Mouse (Mus musculus) layer of hippocampus, adult 6 months (tissue): ENCODE measurements around the gene Krtap9-1. TPM values are rescaled to one million over a fixed set of nuclear protein-coding genes. Genes with fewer than 3 reads are reported as not detected.

Experiments used
- long read RNA-seq, 2 experiments: library from polyadenylated mRNA; unstranded; transcript quantifications; one replicate each; pipeline ENCODE4 v2.0.0; 2019 to 2020
- polyA plus RNA-seq: library from polyadenylated mRNA; unstranded; fragments of <200 nt; fragmentation: Nextera tagmentation; gene quantifications from 2 replicates; pipeline ENCODE4 v1.2.3, GENCODE M21; 2021

Gene Krtap9-1
- not detected in 2 replicates for polyA plus RNA-seq
- long read RNA-seq, experiment 1: 0 reads
- long read RNA-seq, experiment 2: 0 reads

GRCm38 (mm10) chr11:99873089-99873488 lies at the start of gene Krtap9-1:
Krtap9-1 (plus strand) TSS chr11:99873389.

GRCm38 (mm10) chr11:99837966-99838365 lies 35.2 kb upstream of the Krtap9-1 start, which contains the start of gene 2300003K06Rik:
2300003K06Rik (minus strand) TSS chr11:99838066.

GRCm38 (mm10) chr11:99851508-99851907 lies 21.7 kb upstream of the Krtap9-1 start, which contains the start of gene Krtap4-16:
Krtap4-16 (minus strand) TSS chr11:99851608.

GRCm38 (mm10) chr11:99857617-99858016 lies 15.6 kb upstream of the Krtap9-1 start, which contains the start of gene Gm11568:
Gm11568 (plus strand) TSS chr11:99857917.

GRCm38 (mm10) chr11:99864176-99864575 lies 9.0 kb upstream of the Krtap9-1 start, which contains the start of gene Gm11559:
Gm11559 (plus strand) TSS chr11:99864476.

GRCm38 (mm10) chr11:99878887-99879286 lies 5.7 kb downstream of the Krtap9-1 start, which contains the start of gene Gm11567:
Gm11567 (plus strand) TSS chr11:99879187.

GRCm38 (mm10) chr11:99907620-99908019 lies 34.4 kb downstream of the Krtap9-1 start, which contains the start of gene Krtap31-1:
Krtap31-1 (plus strand) TSS chr11:99907920.

GRCm38 (mm10) chr11:99914451-99914850 lies 41.3 kb downstream of the Krtap9-1 start, which contains the start of gene Gm11565:
Gm11565 (plus strand) TSS chr11:99914751.

Other genes with a start within 250 kb of the Krtap9-1 start
- not detected in 2 replicates for gene Krtap4-1, start 245.2 kb upstream of the Krtap9-1 start, polyA plus RNA-seq
- gene Krtap4-2, start 238.3 kb upstream of the Krtap9-1 start, polyA plus RNA-seq: not detected in 2 replicates
- gene Krtap4-7, start 229.3 kb upstream of the Krtap9-1 start, polyA plus RNA-seq: not detected in 2 replicates
- gene Gm11555, start 223.2 kb upstream of the Krtap9-1 start, polyA plus RNA-seq: not detected in 2 replicates
- gene Gm11563, start 214.4 kb upstream of the Krtap9-1 start, polyA plus RNA-seq: not detected in 2 replicates
- gene Krtap4-6, start 207.4 kb upstream of the Krtap9-1 start, polyA plus RNA-seq: not detected in 2 replicates
- not detected in 2 replicates for gene Gm14190, start 182.6 kb upstream of the Krtap9-1 start, polyA plus RNA-seq
- gene Gm14180, start 139.1 kb upstream of the Krtap9-1 start, polyA plus RNA-seq: not detected in 2 replicates
- gene Gm11595, start 100.5 kb upstream of the Krtap9-1 start, polyA plus RNA-seq: not detected in 2 replicates
- not detected in 2 replicates for gene Krtap4-8, start 92.7 kb upstream of the Krtap9-1 start, polyA plus RNA-seq
- gene Krtap4-9, start 88.2 kb upstream of the Krtap9-1 start, polyA plus RNA-seq: not detected in 2 replicates
- not detected in 2 replicates for gene Gm11596, start 79.9 kb upstream of the Krtap9-1 start, polyA plus RNA-seq
- not detected in 2 replicates for gene Gm11569, start 74.5 kb upstream of the Krtap9-1 start, polyA plus RNA-seq
- not detected in 2 replicates for gene Gm11554, start 68.9 kb upstream of the Krtap9-1 start, polyA plus RNA-seq
- not detected in 2 replicates for gene Krtap4-13, start 63.5 kb upstream of the Krtap9-1 start, polyA plus RNA-seq
- not detected in 2 replicates for gene Gm11564, start 57.7 kb upstream of the Krtap9-1 start, polyA plus RNA-seq
- gene 2300003K06Rik, start 35.3 kb upstream of the Krtap9-1 start, polyA plus RNA-seq: not detected in 2 replicates
- not detected in 2 replicates for gene Krtap4-16, start 21.8 kb upstream of the Krtap9-1 start, polyA plus RNA-seq
- not detected in 2 replicates for gene Gm11568, start 15.5 kb upstream of the Krtap9-1 start, polyA plus RNA-seq
- gene Gm11559, start 8.9 kb upstream of the Krtap9-1 start, polyA plus RNA-seq: not detected in 2 replicates
- not detected in 2 replicates for gene Gm11567, start 5.8 kb downstream of the Krtap9-1 start, polyA plus RNA-seq
- not detected in 2 replicates for gene Krtap31-1, start 34.5 kb downstream of the Krtap9-1 start, polyA plus RNA-seq
- not detected in 2 replicates for gene Gm11565, start 41.4 kb downstream of the Krtap9-1 start, polyA plus RNA-seq
- not detected in 2 replicates for gene Krtap31-2, start 62.9 kb downstream of the Krtap9-1 start, polyA plus RNA-seq
- gene Krtap9-5, start 75.1 kb downstream of the Krtap9-1 start, polyA plus RNA-seq: not detected in 2 replicates
- not detected in 2 replicates for gene Krtap29-1, start 105.7 kb downstream of the Krtap9-1 start, polyA plus RNA-seq
- gene Krtap16-1, start 113.2 kb downstream of the Krtap9-1 start, polyA plus RNA-seq: not detected in 2 replicates
- gene Krtap17-1, start 120.6 kb downstream of the Krtap9-1 start, polyA plus RNA-seq: not detected in 2 replicates
- gene Krt33a, start 142.8 kb downstream of the Krtap9-1 start, polyA plus RNA-seq: not detected in 2 replicates
- gene Krt33b, start 156.5 kb downstream of the Krtap9-1 start, polyA plus RNA-seq: not detected in 2 replicates
- gene Krt34, start 168.2 kb downstream of the Krtap9-1 start, polyA plus RNA-seq: not detected in 2 replicates
- not detected in 2 replicates for gene Krt31, start 177.2 kb downstream of the Krtap9-1 start, polyA plus RNA-seq
- gene Krt32, start 214.8 kb downstream of the Krtap9-1 start, polyA plus RNA-seq: not detected in 2 replicates
- not detected in 2 replicates for gene Krt35, start 222.9 kb downstream of the Krtap9-1 start, polyA plus RNA-seq
- not detected in 2 replicates for gene Krt36, start 232.2 kb downstream of the Krtap9-1 start, polyA plus RNA-seq
- not detected in 2 replicates for gene Krt13, start 248.2 kb downstream of the Krtap9-1 start, polyA plus RNA-seq